Comparison of ENCODE assay signal across 9 mouse cellular contexts in the genomic region with DNA sequence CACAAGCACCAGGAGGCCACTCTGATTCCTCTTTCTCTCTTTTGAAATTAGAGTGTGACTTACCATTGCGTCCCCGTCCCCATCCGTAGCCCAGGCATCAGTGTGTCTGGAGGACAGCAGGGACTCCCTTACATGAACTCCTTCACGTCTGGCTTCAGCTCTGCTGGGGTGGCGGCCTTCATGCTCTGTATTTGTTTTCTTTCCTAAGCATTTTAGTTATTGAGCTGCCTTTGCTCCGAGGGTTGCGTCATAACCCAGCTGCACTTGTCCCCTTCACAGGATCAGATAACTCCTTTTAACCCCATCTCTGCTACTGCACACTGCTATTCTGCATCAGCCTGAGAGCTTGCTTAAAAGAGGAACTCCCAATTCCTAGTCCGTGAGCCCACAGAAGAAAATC. TPM values are rescaled to one million over a fixed set of nuclear protein-coding genes. Genes with fewer than 3 reads are reported as not detected.
DNase-seq lines count a peak whose midpoint lies in the region; ATAC-seq and TF ChIP-seq lines count a peak whose summit lies in the region.
"Had no signal": no experiment of that assay in that cellular context is flagged by ENCODE, and none has a peak within 500 bp of the region (broad histone marks: within the 10 kb centered on the region; RNA-seq: fewer than 3 reads in every experiment).

No protein-coding gene starts in this region.

- 11% methylated on average over 8 of the region's 8 CpGs for WGBS in spleen, adult 2 months
- 27% methylated on average over 8 of the region's 8 CpGs for WGBS in lung, embryonic 16.5 days

- peaks cover 8% of the 10 kb centered on the region; the same call in 1 of the 2 replicates for H3K4me1 ChIP-seq in spleen, adult 2 months (ENCODE audit: control insufficient read depth, insufficient read depth, insufficient read length)
- peaks cover 20% of the 10 kb centered on the region for H3K4me1 ChIP-seq in lung, embryonic 16.5 days (replicated peaks; ENCODE audit: control insufficient read depth, insufficient read depth, low read length)
- H3K4me1 ChIP-seq: midbrain, embryonic 12.5 days had no signal

- H3K27me3 ChIP-seq in spleen, adult 2 months (ENCODE audit: control insufficient read depth, insufficient read depth, low read length), result no peaks in the 10 kb centered on the region
- H3K27me3 ChIP-seq in lung, embryonic 16.5 days (ENCODE audit: control insufficient read depth, insufficient read depth, low read depth, low read length), result no peaks in the 10 kb centered on the region
- H3K27me3 ChIP-seq: midbrain, embryonic 12.5 days had no signal

- no peak for TF ChIP-seq CTCF in spleen, adult 2 months (IDR thresholded peaks at IDR 0.05; ENCODE audit: extremely low read depth, insufficient read depth, insufficient read length, insufficient replicate concordance)

- H3K36me3 ChIP-seq in spleen, adult 2 months (ENCODE audit: control insufficient read depth, insufficient read depth, low read length), result no peaks in the 10 kb centered on the region
- no peaks in the 10 kb centered on the region for H3K36me3 ChIP-seq in lung, embryonic 16.5 days (ENCODE audit: control insufficient read depth, insufficient read depth, low read length)
- H3K36me3 ChIP-seq: midbrain, embryonic 12.5 days had no signal

- TF ChIP-seq POLR2A in spleen, adult 2 months (IDR thresholded peaks at IDR 0.05; ENCODE audit: low read depth, low read length), result no peak

- H3K27ac ChIP-seq in spleen, adult 2 months (ENCODE audit: insufficient read depth, low read length), result peak overlapping the region; percentile 19
- H3K27ac ChIP-seq in lung, embryonic 16.5 days (ENCODE audit: low read length), result peak overlapping the region; percentile 71
- H3K27ac ChIP-seq: midbrain, embryonic 12.5 days had no signal

- H3K9me3 ChIP-seq in lung, embryonic 16.5 days (ENCODE audit: control insufficient read depth, low read length), result no peaks in the 10 kb centered on the region
- H3K9me3 ChIP-seq: midbrain, embryonic 12.5 days had no signal

- H3K4me2 ChIP-seq in lung, embryonic 16.5 days (ENCODE audit: low read depth, low read length), result peak overlapping the region; percentile 26
- H3K4me2 ChIP-seq: midbrain, embryonic 12.5 days had no signal

- peak; percentile 57 for ATAC-seq in lung, embryonic 16.5 days (ENCODE audit: low read depth)

- intact Hi-C loops in heart, postnatal 10 days (cut with DNase I), result no loop called here

- H3K9ac ChIP-seq in lung, embryonic 16.5 days (ENCODE audit: low read length), result peak overlapping the region; percentile 57
- H3K9ac ChIP-seq: midbrain, embryonic 12.5 days had no signal

- no peak for DNase-seq in spleen, adult 2 months (ENCODE audit: low read depth in 1 of 2, low spot score in 2 of 2)
- DNase-seq in spleen, postnatal 14 days (ENCODE audit: low spot score in 2 of 2), result no peak
- DNase-seq in heart, postnatal 10 days, result peak; percentile 14 to 18
- DNase-seq in left cerebral cortex, adult 8-10 months (ENCODE audit: low spot score in 2 of 2), result no peak
- DNase-seq in cerebellum, adult 9-10 months, result no peak
- no peak for DNase-seq in layer of hippocampus, adult 8-10 months (ENCODE audit: low spot score in 2 of 2)
- DNase-seq in MN1 (ENCODE audit: low spot score), result no peak

- peak overlapping the region; percentile 45 for H3K4me3 ChIP-seq in spleen, adult 2 months (ENCODE audit: extremely low read depth, insufficient read depth, insufficient read length)
- H3K4me3 ChIP-seq in lung, embryonic 16.5 days (ENCODE audit: low read length), result peak overlapping the region; percentile 36
- H3K4me3 ChIP-seq: midbrain, embryonic 12.5 days had no signal

RNA-seq across cellular contexts. Expression of a gene that starts 23.0 kb away (rescaled TPM):
- polyA plus RNA-seq in spleen, adult 2 months (2012; rRNA removed), result 8.6 and 9.5 TPM in 2 replicates
- total RNA-seq in heart, postnatal 10 days (2021), result 1 to 10 TPM; 6.0 to 6.7 TPM
- 29.7 and 31.3 TPM in 2 replicates for polyA plus RNA-seq in lung, embryonic 16.5 days (2015; fragmentation: Nextera tagmentation; extraction: Ambion mirVana)
- 1 to 10 TPM; 1.9 to 2.8 (median 2.2) TPM for total RNA-seq in left cerebral cortex, adult 8-10 months (2022)
- total RNA-seq in layer of hippocampus, adult 8-10 months (2022), result 1 to 10 TPM; 1.4 to 3.4 (median 2.5) TPM

RNA-seq across cellular contexts. Expression of a gene that starts 28.8 kb away (rescaled TPM):
- polyA plus RNA-seq in spleen, adult 2 months (2012; rRNA removed), result 5.4 and 6.2 TPM in 2 replicates
- not detected for total RNA-seq in heart, postnatal 10 days (2021)
- polyA plus RNA-seq in lung, embryonic 16.5 days (2015; fragmentation: Nextera tagmentation; extraction: Ambion mirVana), result 1.4 and 1.8 TPM in 2 replicates
- total RNA-seq in left cerebral cortex, adult 8-10 months (2022), result not detected
- not detected for total RNA-seq in layer of hippocampus, adult 8-10 months (2022)

Comparison
In these comparisons a context has a peak if more than half of its experiments do, and no peak if none do; other contexts are left out.
1. DNase-seq: peak in heart, postnatal 10 days (2 of 2); none in spleen, adult 2 months (0 of 2), spleen, postnatal 14 days (0 of 2), left cerebral cortex, adult 8-10 months (0 of 2), cerebellum, adult 9-10 months (single experiment), layer of hippocampus, adult 8-10 months (0 of 2) and MN1 (single experiment).